8 mouse cellular contexts compared by ENCODE assay signal in genomic region chr4:101349413-101349812, GRCm38 (mm10).
DNase-seq lines count a peak whose midpoint lies in the region; ATAC-seq and TF ChIP-seq lines count a peak whose summit lies in the region.

No protein-coding gene starts in this region.

- WGBS in limb, embryonic 11.5 days = 32% methylated on average over 4 of the region's 4 CpGs
- WGBS in limb, embryonic 10.5 days = 41% methylated on average over 4 of the region's 4 CpGs
- WGBS in liver, postnatal 0 days (ENCODE audit: insufficient replicate concordance) = 2% methylated on average over 4 of the region's 4 CpGs

- no peak for TF ChIP-seq EP300 in liver, postnatal 0 days (IDR thresholded peaks at IDR 0.05; ENCODE audit: low read depth)

- no peak overlapping the region for H3K4me3 ChIP-seq in limb, embryonic 11.5 days (ENCODE audit: low read depth, low read length)
- no peak overlapping the region for H3K4me3 ChIP-seq in limb, embryonic 10.5 days
- H3K4me3 ChIP-seq in liver, postnatal 0 days (ENCODE audit: low read depth, low read length) = no peak overlapping the region

- H3K9ac ChIP-seq in limb, embryonic 11.5 days (ENCODE audit: low read length) = no peak overlapping the region
- H3K9ac ChIP-seq in liver, postnatal 0 days (replicated peaks) = no peak overlapping the region

- peak; percentile 60; the same call in 1 of the 2 replicates for ATAC-seq in cerebellum, adult (ENCODE audit: insufficient number of reproducible peaks, low FRiP score, low TSS enrichment)
- ATAC-seq in limb, embryonic 11.5 days (ENCODE audit: insufficient number of reproducible peaks, low FRiP score, low TSS enrichment, low read depth) = no peak
- ATAC-seq in activated CD4-positive, CD25-positive, alpha-beta regulatory T cell, adult 4 months = peak; percentile 80
- 0 out of 2 replicates have a peak, but pooled peaks have one; percentile 36 for ATAC-seq in liver, postnatal 0 days

- no peak overlapping the region for H3K27ac ChIP-seq in limb, embryonic 11.5 days (replicated peaks; ENCODE audit: low read depth, low read length)
- no peak overlapping the region for H3K27ac ChIP-seq in limb, embryonic 10.5 days
- H3K27ac ChIP-seq in liver, postnatal 0 days (ENCODE audit: low read depth) = no peak overlapping the region

- no peak for DNase-seq in cerebellum, adult 11-12 months
- peak; percentile 30 for DNase-seq in limb, embryonic 11.5 days (ENCODE audit: low spot score)
- no peak for DNase-seq in limb, embryonic 10.5 days (ENCODE audit: low spot score)
- peak; percentile 40 for DNase-seq in embryo, embryonic 11.5 days (ENCODE audit: low read depth, low spot score)
- peak; percentile 29 for DNase-seq in liver, postnatal 0 days
- peak; percentile 79 for DNase-seq in thymus, postnatal 0 days (ENCODE audit: low spot score)

- no peaks in the 10 kb centered on the region for H3K36me3 ChIP-seq in limb, embryonic 11.5 days (ENCODE audit: control insufficient read depth, insufficient read depth, low read length)
- H3K36me3 ChIP-seq in limb, embryonic 10.5 days = peaks cover 10% of the 10 kb centered on the region; the same call in 1 of the 2 replicates
- H3K36me3 ChIP-seq in liver, postnatal 0 days (replicated peaks; ENCODE audit: insufficient read depth, low read length) = peaks cover 16% of the 10 kb centered on the region

- H3K27me3 ChIP-seq in limb, embryonic 11.5 days (ENCODE audit: control insufficient read depth, insufficient read depth, low read length) = no peaks in the 10 kb centered on the region
- H3K27me3 ChIP-seq in limb, embryonic 10.5 days (ENCODE audit: low read depth, poor library complexity, severe bottlenecking) = peaks cover under 1% of the 10 kb centered on the region; the same call in 1 of the 2 replicates
- no peaks in the 10 kb centered on the region for H3K27me3 ChIP-seq in liver, postnatal 0 days (ENCODE audit: insufficient read depth, low read length)

- peak; percentile 80 for TF ChIP-seq CTCF in liver, postnatal 0 days (IDR thresholded peaks at IDR 0.05; ENCODE audit: low read depth)

- no peaks in the 10 kb centered on the region for H3K4me1 ChIP-seq in limb, embryonic 11.5 days (ENCODE audit: control insufficient read depth, insufficient read depth, low read length)
- H3K4me1 ChIP-seq in limb, embryonic 10.5 days = peaks cover 4% of the 10 kb centered on the region
- H3K4me1 ChIP-seq in liver, postnatal 0 days (ENCODE audit: insufficient read depth) = peaks cover 13% of the 10 kb centered on the region

- H3K4me2 ChIP-seq in limb, embryonic 11.5 days (ENCODE audit: low read depth, severe bottlenecking) = no peak overlapping the region
- H3K4me2 ChIP-seq in liver, postnatal 0 days (ENCODE audit: low read depth, low read length) = no peak overlapping the region

- no peaks in the 10 kb centered on the region for H3K9me3 ChIP-seq in limb, embryonic 11.5 days (ENCODE audit: control insufficient read depth, low read length)
- no peaks in the 10 kb centered on the region for H3K9me3 ChIP-seq in limb, embryonic 10.5 days (replicated peaks)
- no peaks in the 10 kb centered on the region for H3K9me3 ChIP-seq in liver, postnatal 0 days (ENCODE audit: low read length)

Comparison
In these comparisons a context has a peak if more than half of its experiments do, and no peak if none do; other contexts are left out.
1. DNase-seq: peak in limb, embryonic 11.5 days (single experiment), embryo, embryonic 11.5 days (single experiment), liver, postnatal 0 days (single experiment) and thymus, postnatal 0 days (single experiment); none in cerebellum, adult 11-12 months (single experiment) and limb, embryonic 10.5 days (single experiment).